Mouse (Mus musculus) stomach, embryonic 16.5 days (tissue): ENCODE results near the gene Rd3. TPM values are rescaled to one million over a fixed set of nuclear protein-coding genes. Genes with fewer than 3 reads are reported as not detected.
A peak's percentile ranks its signal among the peaks of the same experiment; 100 is the strongest.

Source experiments
- ATAC-seq: fragments of 200-750 bp; cut with Nextera tagmentation; 2 replicates; pipeline ENCODE4 v1.8.0; 2017; ENCODE audit warnings: moderate number of reproducible peaks, moderate TSS enrichment; ENCODE audit not compliant: insufficient read depth, low FRiP score
- H3K27ac ChIP-seq: fragments of 300-500 bp; sonication (generic); 2 replicates; pipeline ENCODE4 v1.5.1; 2014; ENCODE audit warnings: low read length
- H3K27me3 ChIP-seq: fragments of 300-500 bp; sonication (generic); 2 replicates; pipeline ENCODE4 v1.6.1; 2014; ENCODE audit warnings: low read length, control low read depth, mixed read lengths; ENCODE audit not compliant: control insufficient read depth, insufficient read depth
- H3K36me3 ChIP-seq: fragments of 300-500 bp; sonication (generic); 2 replicates; pipeline ENCODE4 v1.6.1; 2014; ENCODE audit warnings: low read length; ENCODE audit not compliant: control insufficient read depth, insufficient read depth
- H3K4me1 ChIP-seq: fragments of 300-500 bp; sonication (generic); 2 replicates; pipeline ENCODE4 v1.6.1; 2014; ENCODE audit warnings: low read length, control low read depth, mixed read lengths; ENCODE audit not compliant: control insufficient read depth, insufficient read depth
- H3K4me2 ChIP-seq: fragments of 300-500 bp; sonication (generic); 2 replicates; pipeline ENCODE4 v1.6.1; 2014; ENCODE audit warnings: low read depth, low read length, mixed read lengths
- H3K4me3 ChIP-seq: fragments of 300-500 bp; sonication (generic); replicated peaks from 2 replicates; pipeline ENCODE4 v1.5.1; 2014; ENCODE audit warnings: mild to moderate bottlenecking, low read length
- H3K9ac ChIP-seq: fragments of 300-500 bp; sonication (generic); 2 replicates; pipeline ENCODE4 v1.6.1; 2014; ENCODE audit warnings: low read length
- H3K9me3 ChIP-seq: fragments of 300-500 bp; sonication (generic); replicated peaks from 2 replicates; pipeline ENCODE4 v1.6.1; 2016; ENCODE audit warnings: low read length, control low read depth; ENCODE audit not compliant: control insufficient read depth
- WGBS: fragments of 180-500 bp; shearing (Covaris S2); extraction: QIAGEN DNeasy Blood & Tissue Kit; methylation state at CpG from one replicate; pipeline ENCODE4 v1.1.7; 2014; 5-methylcytosine and 5-hydroxymethylcytosine counted together
- polyA plus RNA-seq: library from polyadenylated mRNA; unstranded; fragments of >200 nt; fragmentation: Nextera tagmentation; extraction: Ambion mirVana; gene quantifications from 2 replicates; pipeline ENCODE4 v1.2.1, GENCODE M21; 2015

The Rd3 gene
- polyA plus RNA-seq, 1 experiment from 2014 or later: 0.19 TPM

DNA sequence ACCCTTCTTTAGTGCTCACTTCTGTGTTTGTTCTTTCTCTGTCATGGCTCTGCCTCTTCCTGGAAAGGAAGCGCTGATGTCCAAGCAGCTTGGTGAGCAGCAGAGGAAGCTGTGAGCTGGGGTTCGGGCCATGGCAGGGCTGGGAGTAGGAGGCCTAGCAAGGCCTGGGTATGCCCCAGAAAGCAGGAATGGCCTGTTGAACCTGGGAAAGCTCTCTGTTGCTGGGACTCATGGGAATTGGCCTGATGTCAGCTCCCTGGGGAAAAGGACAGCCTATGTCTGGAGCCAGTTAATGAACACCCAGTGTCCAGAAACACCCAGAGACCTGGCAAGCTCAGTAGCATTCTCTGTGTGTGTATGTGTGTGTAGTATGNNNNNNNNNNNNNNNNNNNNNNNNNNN lies 20.3 kb upstream of the Rd3 start:
- Histone ChIP-seq H3K27ac (peak overlapping the region; percentile 43; the same call in 1 of the 2 replicates), H3K4me2 (0 out of 2 replicates have a peak overlapping the region, but pooled peaks have one; percentile 6), H3K9me3 (no peaks in the 10 kb centered on the region), H3K4me3 (no peak overlapping the region), H3K9ac (no peak overlapping the region), H3K36me3 (no peaks in the 10 kb centered on the region), H3K27me3 (no peaks in the 10 kb centered on the region), H3K4me1 (no peaks in the 10 kb centered on the region)
- no peak for ATAC-seq
- 79% methylated on average over 2 of the region's 2 CpGs for WGBS

DNA sequence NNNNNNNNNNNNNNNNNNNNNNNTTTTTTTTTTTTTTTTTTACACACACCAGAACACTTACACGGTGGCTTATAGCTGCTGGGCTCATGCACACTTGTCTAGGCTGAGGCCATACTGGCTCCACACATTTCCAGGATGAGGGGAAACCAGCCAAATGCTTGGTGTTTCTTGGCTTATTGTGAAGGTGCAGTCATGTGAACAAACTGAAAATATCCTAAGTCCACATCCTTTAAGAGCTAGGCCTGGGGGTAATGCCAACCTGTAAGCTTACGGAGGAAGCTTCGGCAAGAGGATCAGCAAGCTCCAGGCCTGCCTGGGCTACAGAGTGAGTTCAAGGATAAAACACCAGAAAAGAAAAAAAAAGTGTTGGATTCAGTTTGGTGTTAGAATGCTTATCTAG lies 19.8 kb upstream of the Rd3 start:
- Histone ChIP-seq H3K4me2 (no peak overlapping the region), H3K27ac (no peak overlapping the region), H3K9ac (no peak overlapping the region), H3K4me3 (no peak overlapping the region), H3K36me3 (no peaks in the 10 kb centered on the region), H3K27me3 (no peaks in the 10 kb centered on the region), H3K4me1 (no peaks in the 10 kb centered on the region), H3K9me3 (no peaks in the 10 kb centered on the region)
- no peak for ATAC-seq
- 88% methylated on average over 3 of the region's 3 CpGs for WGBS

DNA sequence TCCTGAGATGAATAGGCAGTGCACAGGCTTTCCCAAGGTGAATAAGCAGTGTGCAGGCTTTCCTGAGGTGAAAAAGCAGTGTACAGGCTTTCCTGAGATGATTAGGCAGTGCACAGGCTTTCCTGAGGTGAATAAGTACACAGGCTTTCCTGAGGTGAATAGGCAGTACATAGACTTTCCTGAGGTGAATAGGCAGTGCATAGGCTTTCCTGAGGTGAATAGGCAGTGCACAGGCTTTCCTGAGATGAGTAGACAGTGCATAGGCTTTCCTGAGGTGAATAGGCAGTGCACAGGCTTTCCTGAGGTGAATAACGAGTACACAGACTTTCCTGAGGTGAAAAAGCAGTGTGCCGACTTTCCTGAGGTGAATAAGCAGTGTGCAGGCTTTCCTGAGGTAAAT lies 16.2 kb upstream of the Rd3 start:
- H3K27ac ChIP-seq: no peak overlapping the region
- no peaks in the 10 kb centered on the region for H3K36me3 ChIP-seq
- ATAC-seq: no peak
- no peaks in the 10 kb centered on the region for H3K9me3 ChIP-seq
- no peaks in the 10 kb centered on the region for H3K27me3 ChIP-seq
- no peak overlapping the region for H3K4me2 ChIP-seq
- 0 out of 2 replicates have a peak, but pooled peaks cover 2% of the 10 kb centered on the region for H3K4me1 ChIP-seq
- 38% methylated on average over 2 of the region's 2 CpGs for WGBS
- H3K9ac ChIP-seq: no peak overlapping the region
- no peak overlapping the region for H3K4me3 ChIP-seq

DNA sequence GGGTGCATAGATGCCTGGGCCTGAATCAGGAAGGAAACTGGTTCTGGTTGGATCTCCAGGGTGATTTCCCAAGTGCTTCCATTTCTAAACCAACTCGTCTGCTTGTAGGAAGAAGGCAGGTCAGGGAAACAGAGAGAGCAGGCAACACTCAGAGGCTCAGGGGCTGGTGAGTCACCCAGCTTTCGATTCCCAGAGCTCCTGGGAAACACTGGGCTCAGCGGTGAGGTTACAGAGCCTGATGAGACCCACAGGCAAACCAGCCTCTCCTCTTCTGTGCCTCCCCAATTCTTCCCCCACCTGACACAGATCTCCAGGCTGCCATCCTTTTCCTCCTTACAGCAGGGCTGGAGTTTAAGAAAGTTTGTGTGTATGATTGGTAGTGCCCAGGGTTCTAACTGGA lies 13.8 kb upstream of the Rd3 start:
- Histone ChIP-seq H3K9ac (no peak overlapping the region), H3K36me3 (no peaks in the 10 kb centered on the region), H3K4me1 (0 out of 2 replicates have a peak, but pooled peaks cover 2% of the 10 kb centered on the region), H3K27ac (no peak overlapping the region), H3K4me3 (no peak overlapping the region), H3K27me3 (no peaks in the 10 kb centered on the region), H3K9me3 (no peaks in the 10 kb centered on the region), H3K4me2 (no peak overlapping the region)
- 60% methylated on average over 3 of the region's 3 CpGs for WGBS
- ATAC-seq: no peak

DNA sequence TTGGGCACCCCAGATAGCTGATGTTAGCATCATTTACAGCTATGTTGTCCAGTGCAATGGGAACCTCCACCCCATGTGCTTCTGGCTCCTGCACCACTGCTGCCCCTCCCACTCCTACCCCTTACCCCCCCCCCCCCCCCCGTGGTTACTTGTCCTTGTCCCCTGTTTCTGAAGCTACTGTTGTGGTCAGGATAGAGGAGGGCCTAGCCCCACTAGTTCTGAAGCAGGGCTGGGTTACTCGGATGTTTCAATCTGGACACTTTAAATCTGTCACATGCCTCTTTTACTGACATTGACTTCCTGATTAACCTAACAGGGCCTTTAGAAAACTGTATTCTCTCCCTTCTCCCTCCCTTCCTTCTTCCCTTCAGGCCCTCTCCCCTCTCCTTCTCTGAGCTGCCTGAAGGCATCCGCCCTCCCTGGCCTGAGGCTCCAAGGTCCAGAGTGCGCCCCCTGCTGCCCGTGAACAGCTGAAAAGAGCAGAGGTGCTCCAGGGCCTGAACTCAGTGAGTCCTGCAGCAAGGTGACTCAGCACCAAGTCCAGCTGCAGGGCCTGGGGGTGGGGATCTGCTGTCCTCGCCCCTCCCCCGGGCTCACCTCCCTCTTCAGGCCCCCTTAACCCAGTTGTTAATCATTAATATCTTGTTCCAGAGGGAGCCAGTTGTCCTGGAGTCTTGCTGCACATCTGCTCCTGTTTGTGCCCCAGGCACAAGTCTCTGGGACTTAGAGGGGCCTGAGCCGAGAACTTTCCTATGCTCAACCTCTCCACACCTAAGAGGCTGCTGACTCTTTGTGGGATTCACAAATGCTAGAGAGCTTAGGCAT lies 13.0 kb upstream of the Rd3 start:
- Histone ChIP-seq H3K27ac (no peak overlapping the region), H3K27me3 (no peaks in the 10 kb centered on the region), H3K9me3 (no peaks in the 10 kb centered on the region), H3K4me1 (0 out of 2 replicates have a peak, but pooled peaks cover 2% of the 10 kb centered on the region), H3K4me2 (no peak overlapping the region), H3K9ac (peak overlapping the region; percentile 26; the same call in 1 of the 2 replicates), H3K36me3 (no peaks in the 10 kb centered on the region), H3K4me3 (no peak overlapping the region)
- ATAC-seq: peak; percentile 92
- WGBS: 19% methylated on average over 8 of the region's 8 CpGs

DNA sequence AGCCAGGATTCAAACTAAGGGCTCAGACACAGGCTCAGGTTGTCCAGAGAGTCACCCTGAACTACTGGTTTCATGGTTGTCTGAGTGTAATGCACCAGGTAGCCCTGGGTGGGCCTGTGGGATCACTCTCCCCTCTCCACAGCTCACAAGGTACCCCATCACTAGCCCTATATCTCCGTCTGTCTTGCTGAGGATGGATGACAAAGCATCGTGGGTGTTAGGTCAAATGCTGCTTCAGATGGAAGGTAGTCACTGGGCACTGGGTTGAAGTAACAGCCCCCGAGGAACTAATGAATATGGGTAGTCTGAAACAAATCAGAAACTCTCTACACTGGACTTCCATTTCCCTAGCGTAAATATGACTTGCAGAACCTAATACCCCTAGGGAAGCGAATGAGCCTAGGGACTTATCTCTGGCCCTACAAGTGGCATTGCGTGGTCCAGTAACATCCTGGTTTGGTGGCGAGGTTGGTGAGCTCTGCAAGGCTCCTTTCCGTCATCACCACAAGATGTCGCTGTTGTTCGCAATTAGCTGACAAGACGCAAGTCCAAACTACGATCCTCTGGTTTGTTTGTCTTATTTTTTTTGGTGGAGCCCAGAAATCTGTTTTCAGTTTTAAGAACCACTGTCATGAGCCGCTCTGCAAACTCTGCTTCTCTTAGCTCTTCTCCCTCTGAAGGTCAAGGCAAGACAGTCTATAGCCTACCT lies 12.2 kb upstream of the Rd3 start:
- ATAC-seq: peak; percentile 41; the same call in 1 of the 2 replicates
- Histone ChIP-seq H3K9ac (no peak overlapping the region), H3K36me3 (no peaks in the 10 kb centered on the region), H3K27me3 (no peaks in the 10 kb centered on the region), H3K4me3 (no peak overlapping the region), H3K4me1 (0 out of 2 replicates have a peak, but pooled peaks cover 2% of the 10 kb centered on the region), H3K9me3 (no peaks in the 10 kb centered on the region), H3K27ac (no peak overlapping the region), H3K4me2 (peak overlapping the region; percentile 38; the same call in 1 of the 2 replicates)
- 17% methylated on average over 13 of the region's 13 CpGs for WGBS

DNA sequence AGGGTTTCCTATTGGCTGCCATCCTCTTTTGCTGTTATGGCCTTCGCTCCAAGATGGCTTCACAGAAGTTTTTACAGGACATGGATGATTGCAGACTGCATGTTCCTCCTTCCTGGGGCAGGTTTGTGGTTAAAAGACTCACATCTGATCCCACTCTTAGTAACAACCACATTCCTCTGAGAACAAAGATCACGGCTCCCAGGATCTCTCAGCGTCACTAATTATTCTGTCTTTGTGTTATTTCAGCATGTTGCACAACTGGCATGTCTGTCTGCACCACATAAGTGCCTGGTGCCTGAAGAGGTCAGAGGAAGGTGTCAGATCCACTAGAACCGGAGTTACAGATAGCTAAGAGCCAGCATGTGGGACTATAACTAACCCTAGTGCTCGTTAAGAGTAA lies 7.2 kb upstream of the Rd3 start:
- no peaks in the 10 kb centered on the region for H3K27me3 ChIP-seq
- no peak for ATAC-seq
- H3K4me1 ChIP-seq: 0 out of 2 replicates have a peak, but pooled peaks cover 2% of the 10 kb centered on the region
- no peak overlapping the region for H3K27ac ChIP-seq
- WGBS: 82% methylated on average over 5 of the region's 5 CpGs
- H3K9ac ChIP-seq: no peak overlapping the region
- H3K4me2 ChIP-seq: no peak overlapping the region
- H3K4me3 ChIP-seq: no peak overlapping the region
- H3K9me3 ChIP-seq: no peaks in the 10 kb centered on the region
- no peaks in the 10 kb centered on the region for H3K36me3 ChIP-seq

DNA sequence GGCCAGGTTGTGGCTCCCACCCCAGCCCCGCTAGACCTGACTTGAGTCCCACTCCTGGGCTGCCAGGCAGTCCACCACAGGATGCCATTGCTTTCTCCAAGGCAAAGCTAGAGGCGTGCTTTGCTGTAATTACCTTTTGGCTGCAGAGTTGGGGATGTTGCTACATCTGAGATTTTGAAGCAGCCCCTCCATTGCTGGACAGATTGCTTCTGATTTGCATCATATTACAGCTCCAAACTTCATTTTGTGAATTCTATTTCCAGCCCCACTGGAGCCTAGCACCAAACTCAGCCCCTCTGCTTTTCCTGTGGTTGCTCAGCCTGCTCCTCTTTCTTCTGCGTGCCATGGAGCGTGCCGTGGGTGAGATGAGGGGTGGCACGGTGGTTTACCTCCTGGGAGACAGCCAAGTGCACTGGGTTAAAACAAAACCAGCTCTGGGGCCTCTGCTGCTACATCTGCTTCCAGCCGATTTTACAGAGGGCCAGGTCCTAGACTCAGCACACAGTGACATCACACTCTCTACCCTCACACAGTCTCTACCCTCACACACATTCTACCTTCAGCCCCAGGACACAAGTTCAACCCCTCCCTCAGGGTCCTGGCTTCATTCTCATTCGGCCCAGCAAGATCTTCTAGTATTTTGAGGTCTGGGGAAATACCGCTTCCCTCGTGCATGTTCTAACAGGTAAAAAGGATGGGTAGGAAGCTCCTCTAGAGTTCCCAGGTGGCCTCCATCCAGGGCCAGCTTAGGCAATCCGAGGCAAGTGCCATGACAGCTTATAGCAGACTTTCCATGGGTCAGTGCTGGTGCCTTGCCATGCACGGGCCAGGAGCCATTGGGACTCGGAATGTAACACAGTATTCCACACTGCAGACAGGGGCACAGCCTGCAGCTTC lies 2.4 kb upstream of the Rd3 start:
- peaks cover 6% of the 10 kb centered on the region; the same call in 1 of the 2 replicates for H3K4me1 ChIP-seq
- H3K4me3 ChIP-seq: no peak overlapping the region
- H3K9me3 ChIP-seq: no peaks in the 10 kb centered on the region
- no peaks in the 10 kb centered on the region for H3K27me3 ChIP-seq
- no peak for ATAC-seq
- H3K27ac ChIP-seq: no peak overlapping the region
- H3K36me3 ChIP-seq: no peaks in the 10 kb centered on the region
- 60% methylated on average over 13 of the region's 13 CpGs for WGBS
- no peak overlapping the region for H3K4me2 ChIP-seq
- no peak overlapping the region for H3K9ac ChIP-seq
